Mouse (Mus musculus): ENCODE data around the gene Micall1.

Gene Micall1

DNA sequence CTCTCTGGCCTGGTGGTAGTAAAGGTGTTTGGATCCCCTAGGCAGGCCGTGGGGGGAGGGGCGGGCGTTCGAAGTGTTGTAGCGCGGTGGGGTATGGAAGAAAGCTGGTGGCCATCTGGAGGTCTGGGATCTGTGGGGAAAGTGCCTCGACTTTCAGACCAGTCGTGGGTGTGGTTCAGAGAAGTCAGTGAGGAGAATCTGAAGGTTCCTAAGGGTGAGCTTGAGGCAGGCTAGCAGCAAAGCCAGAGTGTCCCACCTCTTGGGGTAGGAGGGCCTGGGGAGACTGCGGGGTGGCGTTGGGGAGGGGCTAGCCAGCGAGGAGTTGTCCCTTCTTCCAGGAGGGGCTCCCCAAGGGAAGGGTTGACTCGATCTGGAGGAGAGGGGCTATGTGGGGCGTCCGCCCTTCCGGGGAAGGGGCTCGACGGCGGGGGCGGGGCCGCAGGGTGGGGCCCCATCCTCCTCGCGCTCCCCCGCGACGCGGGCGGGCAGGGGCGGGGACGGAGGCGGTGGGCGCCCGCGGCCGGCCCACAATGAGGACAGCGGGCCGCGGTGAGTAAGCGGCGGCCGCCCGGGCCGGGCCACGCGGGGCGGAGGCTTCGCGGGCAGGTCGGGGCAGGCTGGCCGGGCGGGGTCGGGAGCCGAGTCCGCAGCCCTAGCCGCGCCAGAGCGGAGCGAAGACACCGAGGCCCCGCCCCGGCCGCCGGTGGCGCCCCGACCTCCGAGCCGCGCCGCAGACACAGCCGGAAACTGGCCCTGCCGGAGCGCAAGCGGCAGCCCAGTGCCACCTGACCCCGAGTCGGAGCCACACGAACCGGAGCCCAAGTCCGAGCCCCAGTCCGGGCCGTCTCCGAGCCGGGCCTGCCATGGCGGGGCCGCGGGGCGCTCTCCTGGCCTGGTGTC is at the start of gene Micall1:
TSS of gene Micall1 (plus strand) at position 478 of the 900 bp plus-strand sequence.
- peak in 1 of 2 experiments; percentile 61 for DNase-seq (ENCODE audit: low spot score in 2 of 2)

DNA sequence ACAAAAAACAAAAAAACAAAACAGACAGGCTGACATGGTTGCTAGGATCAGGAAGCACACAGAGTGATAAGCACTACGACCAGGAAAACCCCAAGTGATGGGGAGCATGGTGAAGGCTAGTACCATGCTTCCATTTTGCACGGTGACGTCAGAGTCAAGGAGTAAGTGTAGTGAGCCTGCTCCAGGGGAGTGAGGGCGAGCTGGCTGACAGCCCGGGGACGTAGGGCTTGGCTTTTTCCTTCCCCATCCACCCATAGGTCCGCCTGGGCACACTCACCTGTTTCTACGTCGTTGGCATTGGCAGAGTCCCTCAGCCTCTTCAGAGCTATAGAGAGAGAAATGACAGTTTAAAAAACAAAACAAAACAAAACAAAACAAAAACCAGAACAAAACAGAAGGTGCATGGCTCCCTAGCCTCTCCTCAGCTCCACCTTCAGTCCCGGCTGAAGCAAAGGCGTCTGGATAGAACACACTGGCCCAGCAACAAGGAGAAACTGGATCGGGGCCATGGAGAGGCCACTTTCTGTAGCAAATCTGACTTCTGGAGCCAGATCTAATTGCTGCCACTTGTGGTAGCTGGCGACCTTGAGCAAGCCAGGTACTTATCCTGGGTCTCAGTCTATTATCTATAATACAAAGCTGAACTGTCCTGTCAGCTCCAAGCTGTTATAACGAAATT is 47.7 kb upstream of the Micall1 start:
- DNase-seq (ENCODE audit: low spot score in 2 of 2): no peak

DNA sequence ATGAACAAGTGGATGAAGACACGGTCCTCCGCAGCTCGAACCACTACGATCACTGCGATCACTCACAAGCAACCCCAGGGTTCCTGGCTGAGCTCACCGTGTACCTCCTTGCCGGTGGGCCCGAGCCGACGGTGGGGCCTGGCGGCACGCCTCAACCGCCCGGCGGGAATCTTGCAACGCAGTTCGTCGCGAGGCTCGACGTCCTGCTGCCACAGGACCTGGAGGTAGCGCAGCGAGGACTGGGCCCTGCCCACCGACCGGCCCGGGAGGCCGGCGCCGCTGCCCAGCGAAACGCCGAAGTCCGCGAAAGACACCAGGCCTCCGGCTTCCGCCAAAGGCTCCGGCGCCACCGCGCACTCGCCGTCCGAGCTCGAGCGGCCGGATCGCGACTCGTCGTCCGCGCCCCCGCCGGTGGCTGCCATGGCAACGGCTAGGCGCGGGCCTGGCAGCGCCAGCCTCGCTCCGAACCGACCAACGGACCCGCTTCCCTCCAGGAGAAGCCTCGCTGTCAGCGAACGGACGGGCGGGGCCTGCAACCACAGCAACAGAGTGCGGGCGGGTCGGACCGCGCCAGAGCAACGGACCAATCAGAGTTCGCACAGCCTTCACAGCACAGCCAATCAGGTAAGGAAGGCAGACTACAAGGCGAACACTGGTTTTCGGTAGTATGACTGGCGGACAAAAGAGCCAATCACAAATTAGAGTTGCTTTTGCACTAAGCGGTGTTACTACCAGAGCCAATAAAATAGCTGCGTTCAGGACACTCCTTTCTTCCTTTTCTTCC is 46.1 kb upstream of the Micall1 start, which contains the start of gene Ankrd54:
TSS of gene Ankrd54 (minus strand) at position 518 of the 784 bp plus-strand sequence.
- peak; percentile 93 to 96 for DNase-seq (ENCODE audit: low spot score in 2 of 2)

GRCm38 (mm10) chr15:79063160-79063740 is 45.4 kb upstream of the Micall1 start:
- no peak for DNase-seq (ENCODE audit: low spot score in 2 of 2)

- DNase-seq (ENCODE audit: low spot score in 2 of 2): no peak
Observed at GRCm38 (mm10) chr15:79065086-79065770, 43.5 kb upstream of the Micall1 start.

DNA sequence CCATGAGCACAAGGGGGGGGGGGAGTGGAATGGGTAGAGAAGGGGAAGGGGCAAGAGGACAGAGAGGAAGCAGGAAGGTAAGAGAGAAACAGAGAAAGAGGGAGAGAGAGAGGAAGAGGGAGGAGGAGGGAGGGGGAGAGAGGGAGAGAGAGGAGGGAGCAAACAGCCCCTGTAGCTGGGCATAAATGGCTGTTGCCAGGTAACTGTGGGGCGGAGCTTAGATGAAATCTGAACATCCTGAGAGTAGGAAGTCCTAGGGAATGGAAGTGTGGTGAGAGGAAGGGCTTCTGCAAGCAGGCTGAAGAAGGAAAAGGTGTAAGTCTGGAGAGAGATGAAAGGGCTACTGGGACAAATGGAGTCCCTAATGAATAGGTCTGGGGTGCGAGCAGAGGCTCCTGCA is 42.4 kb upstream of the Micall1 start:
- no peak for DNase-seq (ENCODE audit: low spot score in 2 of 2)

- DNase-seq (ENCODE audit: low spot score in 2 of 2): no peak
Observed at GRCm38 (mm10) chr15:79067631-79068030, 41.1 kb upstream of the Micall1 start.

DNA sequence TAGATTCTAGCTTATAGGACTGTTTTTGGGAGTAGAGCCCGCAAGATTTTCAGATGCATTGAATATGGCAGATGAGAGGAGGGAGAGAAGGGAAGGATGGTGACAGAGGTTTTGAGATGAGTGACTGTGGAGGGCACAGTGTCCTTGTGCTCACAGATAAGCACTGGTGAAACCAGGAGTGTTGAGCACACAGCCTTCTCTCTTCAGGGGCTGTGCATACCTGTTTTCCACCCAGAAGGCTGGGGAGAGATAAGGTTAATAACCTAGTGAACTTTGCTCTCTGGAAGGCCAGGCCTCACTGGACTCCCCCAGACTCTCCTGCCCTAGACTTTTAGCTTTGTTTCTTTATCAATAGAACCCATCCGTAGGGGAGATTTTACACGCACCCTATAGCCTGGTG is 40.3 kb upstream of the Micall1 start:
- no peak for DNase-seq (ENCODE audit: low spot score in 2 of 2)

DNA sequence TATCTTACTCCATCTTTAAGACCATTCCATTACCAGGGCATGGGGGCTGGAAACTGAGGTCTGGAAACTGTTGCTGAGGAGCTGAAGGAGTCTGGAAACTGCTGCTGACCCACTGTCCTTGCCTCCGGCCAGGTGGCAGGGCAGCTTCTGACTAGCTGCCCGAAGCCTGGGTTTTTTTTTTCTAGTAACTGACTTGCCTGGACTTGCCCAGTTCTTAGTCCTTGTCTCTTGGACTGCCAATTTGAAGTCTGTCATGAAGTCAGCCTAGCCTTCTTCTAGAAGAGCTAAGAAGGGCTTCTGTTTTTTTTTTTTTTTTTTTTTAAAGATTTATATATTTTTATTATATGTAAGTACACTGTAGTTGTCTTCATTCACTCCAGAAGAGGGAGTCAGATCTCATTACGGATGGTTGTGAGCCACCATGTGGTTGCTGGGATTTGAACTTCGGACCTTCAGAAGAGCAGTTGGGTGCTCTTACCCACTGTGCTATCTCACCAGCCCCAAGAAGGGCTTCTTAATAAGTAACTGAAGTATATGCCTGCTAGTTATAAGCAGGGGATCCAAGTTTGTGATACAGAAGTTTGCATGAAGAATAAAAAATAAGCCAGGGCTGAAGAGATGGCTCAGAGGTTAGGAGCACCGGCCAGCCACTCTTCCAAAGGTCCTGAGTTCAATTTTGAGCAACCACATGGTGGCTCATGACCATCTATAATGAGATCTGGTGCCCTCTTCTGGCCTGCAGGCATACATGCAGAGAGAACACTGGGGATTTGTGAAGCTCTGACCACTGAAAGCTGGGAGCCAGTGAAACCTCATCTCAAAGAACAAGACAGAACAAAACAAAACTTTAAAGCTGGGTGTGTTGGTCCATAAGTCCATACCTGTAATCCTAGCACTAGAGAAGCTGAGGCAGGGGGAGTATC is 37.3 kb upstream of the Micall1 start:
- no peak for DNase-seq (ENCODE audit: low spot score in 2 of 2)

GRCm38 (mm10) chr15:79073752-79074151 is 34.9 kb upstream of the Micall1 start:
- no peak for DNase-seq (ENCODE audit: low spot score in 2 of 2)

GRCm38 (mm10) chr15:79074446-79074845 is 34.3 kb upstream of the Micall1 start:
- no peak for DNase-seq (ENCODE audit: low spot score in 2 of 2)

- DNase-seq (ENCODE audit: low spot score in 2 of 2): peak; percentile 60 to 79
Observed at GRCm38 (mm10) chr15:79074913-79075532, 33.7 kb upstream of the Micall1 start, which contains the start of gene Eif3l. TSS of gene Eif3l (plus strand) at chr15:79075179.

GRCm38 (mm10) chr15:79075658-79076365 is 32.9 kb upstream of the Micall1 start:
- no peak for DNase-seq (ENCODE audit: low spot score in 2 of 2)

- no peak for DNase-seq (ENCODE audit: low spot score in 2 of 2)
Observed at GRCm38 (mm10) chr15:79079567-79079966, 29.1 kb upstream of the Micall1 start.

DNA sequence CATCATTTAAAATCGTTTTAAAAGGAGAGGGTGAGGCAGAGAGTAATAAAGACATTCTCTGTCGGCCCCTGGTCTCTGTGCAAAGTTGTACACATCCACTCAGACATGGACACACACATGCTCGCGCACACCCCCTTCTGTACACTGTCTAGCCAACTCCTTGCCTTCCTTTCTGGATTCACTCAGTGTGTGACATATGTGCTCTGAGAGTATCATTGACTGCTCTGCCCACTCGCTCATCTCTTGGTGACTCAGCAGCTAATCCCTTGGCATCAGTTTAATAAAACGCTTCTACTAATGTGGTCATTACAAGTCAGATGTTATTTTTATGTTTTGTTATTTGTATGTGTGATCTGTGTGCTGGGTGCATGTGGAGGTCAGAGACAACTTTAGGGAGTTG is 16.4 kb upstream of the Micall1 start:
- no peak for DNase-seq (ENCODE audit: low spot score in 2 of 2)

GRCm38 (mm10) chr15:79093083-79093839 is 15.4 kb upstream of the Micall1 start:
- no peak for DNase-seq (ENCODE audit: low spot score in 2 of 2)

- no peak for DNase-seq (ENCODE audit: low spot score in 2 of 2)
Observed at GRCm38 (mm10) chr15:79095483-79095882, 13.2 kb upstream of the Micall1 start.

- DNase-seq (ENCODE audit: low spot score in 2 of 2): no peak
Observed at GRCm38 (mm10) chr15:79096556-79096955, 12.1 kb upstream of the Micall1 start.

Data from cerebellum, postnatal 4 days (tissue).